Mouse (Mus musculus) MEL (cell line): ENCODE measurements around the gene Me3. TPM values are rescaled to one million over a fixed set of nuclear protein-coding genes. Genes with fewer than 3 reads are reported as not detected.

Source experiments
- DNase-seq: peaks from one replicate; pipeline ENCODE4 v3.0.0; 2011; ENCODE audit warnings: low read depth, low spot score
- H3K27ac ChIP-seq: 2 replicates; pipeline ENCODE4 v1.5.1; 2012; ENCODE audit warnings: low read depth, mild to moderate bottlenecking, control low read depth, low read length, moderate library complexity; ENCODE audit not compliant: control insufficient read depth
- H3K27me3 ChIP-seq, 2 experiments: fragments of 150-350 bp in 1 of 2; sonication (generic) in 1 of 2; 2 replicates each; pipeline ENCODE4 v1.6.1; 2012; ENCODE audit warnings: low read length in 2 of 2, mild to moderate bottlenecking in 2 of 2, improper control_type of control experiment in 1 of 2, moderate library complexity in 1 of 2; ENCODE audit not compliant: insufficient read depth in 2 of 2, control insufficient read depth in 1 of 2
- H3K36me3 ChIP-seq, 2 experiments: 2 replicates each; pipeline ENCODE4 v1.6.1; 2012 to 2014; ENCODE audit warnings: low read length in 2 of 2, improper control_type of control experiment in 1 of 2, inconsistent platforms in 1 of 2, mild to moderate bottlenecking in 1 of 2; ENCODE audit not compliant: insufficient read depth in 2 of 2, control insufficient read depth in 1 of 2
- H3K4me1 ChIP-seq, 2 experiments: fragments of 150-350 bp in 1 of 2; sonication (generic) in 1 of 2; 2 replicates each; pipeline ENCODE4 v1.6.1; 2012; ENCODE audit warnings: low read length in 2 of 2, improper control_type of control experiment in 1 of 2, mild to moderate bottlenecking in 1 of 2; ENCODE audit not compliant: insufficient read depth in 2 of 2, control insufficient read depth in 1 of 2
- H3K4me3 ChIP-seq, 2 experiments: fragments of 150-350 bp in 1 of 2; sonication (generic) in 1 of 2; 2 replicates each; pipeline ENCODE4 v1.5.1; 2012; ENCODE audit warnings: low read depth in 2 of 2, low read length in 2 of 2, mild to moderate bottlenecking in 2 of 2, moderate library complexity in 2 of 2, control low read depth in 1 of 2, improper control_type of control experiment in 1 of 2; ENCODE audit not compliant: control insufficient read depth in 1 of 2, insufficient read depth in 1 of 2
- H3K79me2 ChIP-seq: 2 replicates; pipeline ENCODE4 v1.6.1; 2012; ENCODE audit warnings: mild to moderate bottlenecking, low read length, moderate library complexity; ENCODE audit not compliant: control insufficient read depth, poor library complexity, insufficient read depth
- H3K9ac ChIP-seq: 2 replicates; pipeline ENCODE4 v1.6.1; 2012; ENCODE audit warnings: low read depth, mild to moderate bottlenecking, control low read depth, low read length, moderate library complexity; ENCODE audit not compliant: control insufficient read depth, poor library complexity, severe bottlenecking
- H3K9me3 ChIP-seq: fragments of 150-350 bp; sonication (generic); replicated peaks from 2 replicates; pipeline ENCODE4 v1.6.1; 2012; ENCODE audit warnings: mild to moderate bottlenecking, low read length, improper control_type of control experiment, moderate library complexity; ENCODE audit not compliant: insufficient read depth
- CTCF ChIP-seq, 3 experiments: IDR thresholded peaks in 2 of 3; conservative IDR thresholded peaks in 1 of 3; 2 replicates each; pipeline ENCODE4 v1.5.1; 2011 to 2012; ENCODE audit warnings: low read length in 3 of 3, low read depth in 2 of 3, mild to moderate bottlenecking in 2 of 3, improper control_type of control experiment in 1 of 3, inconsistent platforms in 1 of 3, mixed read lengths in 1 of 3, moderate library complexity in 1 of 3; ENCODE audit not compliant: control insufficient read depth in 1 of 3, insufficient read depth in 1 of 3, poor library complexity in 1 of 3, severe bottlenecking in 1 of 3
- E2F4 ChIP-seq: IDR thresholded peaks from 2 replicates; pipeline ENCODE4 v1.6.1; 2011; ENCODE audit warnings: low read depth, low read length, improper control_type of control experiment, borderline replicate concordance
- ETS1 ChIP-seq: IDR thresholded peaks from 2 replicates; pipeline ENCODE4 v1.6.1; 2012; ENCODE audit warnings: low read depth, mild to moderate bottlenecking, inconsistent platforms, low read length, improper control_type of control experiment, moderate library complexity
- GABPA ChIP-seq: IDR thresholded peaks from 2 replicates; pipeline ENCODE4 v1.6.1; 2012; ENCODE audit warnings: low read depth, mild to moderate bottlenecking, inconsistent platforms, low read length, improper control_type of control experiment, moderate library complexity
- GATA1 ChIP-seq: IDR thresholded peaks from 2 replicates; pipeline ENCODE4 v1.6.1; 2011; ENCODE audit warnings: low read depth, low read length, improper control_type of control experiment
- HCFC1 ChIP-seq: IDR thresholded peaks from 2 replicates; pipeline ENCODE4 v1.6.1; 2012; ENCODE audit warnings: low read depth, mild to moderate bottlenecking, inconsistent platforms, low read length, improper control_type of control experiment, moderate library complexity
- JUND ChIP-seq: IDR thresholded peaks from 2 replicates; pipeline ENCODE4 v1.6.1; 2011; ENCODE audit warnings: low read depth, mild to moderate bottlenecking, improper control_type of control experiment, low read length
- MAFK ChIP-seq: IDR thresholded peaks from 2 replicates; pipeline ENCODE4 v1.6.1; 2011; ENCODE audit warnings: low read depth, mild to moderate bottlenecking, low read length, improper control_type of control experiment, borderline replicate concordance
- MAZ ChIP-seq: IDR thresholded peaks from 2 replicates; pipeline ENCODE4 v1.6.1; 2012; ENCODE audit warnings: low read depth, mild to moderate bottlenecking, inconsistent platforms, low read length, improper control_type of control experiment
- MEF2A ChIP-seq: IDR thresholded peaks from 2 replicates; pipeline ENCODE4 v1.6.1; 2014; ENCODE audit warnings: low read depth, mild to moderate bottlenecking, inconsistent platforms, low read length, improper control_type of control experiment; ENCODE audit not compliant: poor library complexity, insufficient replicate concordance, severe bottlenecking; ENCODE audit errors: extremely low read depth
- RAD21 ChIP-seq: IDR thresholded peaks from 2 replicates; pipeline ENCODE4 v1.6.1; 2011; ENCODE audit warnings: mild to moderate bottlenecking, low read depth, low read length, improper control_type of control experiment
- RCOR1 ChIP-seq: IDR thresholded peaks from 2 replicates; pipeline ENCODE4 v1.6.1; 2012; ENCODE audit warnings: low read depth, mild to moderate bottlenecking, inconsistent platforms, low read length, improper control_type of control experiment
- SIN3A ChIP-seq: IDR thresholded peaks from 2 replicates; pipeline ENCODE4 v1.6.1; 2012; ENCODE audit warnings: low read length, improper control_type of control experiment, inconsistent platforms
- SMC3 ChIP-seq: IDR thresholded peaks from 2 replicates; pipeline ENCODE4 v1.6.1; 2011; ENCODE audit warnings: low read depth, low read length, improper control_type of control experiment
- TBP ChIP-seq: IDR thresholded peaks from 2 replicates; pipeline ENCODE4 v1.8.0; 2011; ENCODE audit warnings: low read depth, low read length, improper control_type of control experiment
- UBTF ChIP-seq: IDR thresholded peaks from 2 replicates; pipeline ENCODE4 v1.6.1; 2012; ENCODE audit warnings: low read depth, mild to moderate bottlenecking, inconsistent platforms, low read length, improper control_type of control experiment, moderate library complexity, borderline replicate concordance; ENCODE audit not compliant: insufficient read depth
- USF1 ChIP-seq: IDR thresholded peaks from 2 replicates; pipeline ENCODE4 v1.6.1; 2014; ENCODE audit warnings: low read depth, mild to moderate bottlenecking, inconsistent platforms, low read length, improper control_type of control experiment, moderate library complexity
- USF2 ChIP-seq, 2 experiments: IDR thresholded peaks; 2 replicates each; pipeline ENCODE4 v1.6.1; 2011 to 2012; ENCODE audit warnings: improper control_type of control experiment in 2 of 2, low read length in 2 of 2, borderline replicate concordance in 1 of 2, inconsistent platforms in 1 of 2, low read depth in 1 of 2, mild to moderate bottlenecking in 1 of 2; ENCODE audit not compliant: insufficient read depth in 1 of 2
- ZMIZ1 ChIP-seq: IDR thresholded peaks from 2 replicates; pipeline ENCODE4 v1.6.1; 2012; ENCODE audit warnings: low read depth, mild to moderate bottlenecking, inconsistent platforms, low read length, improper control_type of control experiment, moderate library complexity
- polyA plus RNA-seq, 2 experiments: library from polyadenylated mRNA; stranded (reverse) in 1 of 2; unstranded in 1 of 2; fragments of >175 nt in 1 of 2; fragments of >200 nt in 1 of 2; gene quantifications; 2 replicates each; pipeline versions ENCODE4 v1.2.1 to v1.2.4; 2012; ENCODE audit warnings: low replicate concordance in 2 of 2, low read depth in 1 of 2; ENCODE audit not compliant: insufficient read length in 2 of 2, insufficient read depth in 1 of 2, missing spikeins in 1 of 2
- total RNA-seq: library from RNA; depleted of rRNA; stranded (reverse); fragments of 300-350 nt; gene quantifications from 2 replicates; pipeline ENCODE4 v1.2.3, GENCODE M21; 2012

The Me3 gene
- total and polyA plus RNA-seq, 3 experiments: 0.35 TPM; not detected in 2

- Histone ChIP-seq H3K9me3 (no peaks in the 10 kb centered on the region), H3K36me3 (no peaks in the 10 kb centered on the region), H3K4me3 (no peak overlapping the region), H3K9ac (no peak overlapping the region), H3K27me3 (no peaks in the 10 kb centered on the region; a peak in 1 of 4 replicates), H3K4me1 (no peaks in the 10 kb centered on the region), H3K79me2 (no peaks in the 10 kb centered on the region), H3K27ac (no peak overlapping the region)
- peak; percentile 16 for DNase-seq
- TF ChIP-seq ETS1 (no peak), TBP (no peak), MAZ (no peak), CTCF (IDR thresholded peaks at IDR 0.05 in 2 of 3, conservative IDR thresholded peaks at IDR 0.05 in 1 of 3; ENCODE audit: control insufficient read depth in 1 of 3, insufficient read depth in 1 of 3, low read depth in 2 of 3, low read length in 3 of 3, poor library complexity in 1 of 3, severe bottlenecking in 1 of 3) (no peak), HCFC1 (no peak)
Measured at GRCm38 (mm10) chr7:89867221-89867620, 235.0 kb downstream of the Me3 start.

- Histone ChIP-seq H3K9ac (no peak overlapping the region), H3K4me1 (no peaks in the 10 kb centered on the region), H3K27ac (no peak overlapping the region), H3K9me3 (no peaks in the 10 kb centered on the region), H3K27me3 (no peaks in the 10 kb centered on the region; a peak in 2 of 4 replicates), H3K36me3 (no peaks in the 10 kb centered on the region), H3K4me3 (no peak overlapping the region), H3K79me2 (no peaks in the 10 kb centered on the region)
- no peak for DNase-seq
- TF ChIP-seq MEF2A (no peak), USF2 (IDR thresholded peaks at IDR 0.05; ENCODE audit: borderline replicate concordance in 1 of 2, insufficient read depth in 1 of 2, low read depth in 1 of 2, low read length in 2 of 2) (no peak), GATA1 (no peak), RCOR1 (no peak), JUND (no peak), USF1 (no peak), UBTF (no peak), ZMIZ1 (no peak), E2F4 (no peak), HCFC1 (no peak), GABPA (no peak), SIN3A (no peak), MAFK (no peak), RAD21 (no peak), SMC3 (no peak)
Measured at GRCm38 (mm10) chr7:89879686-89880085, 247.5 kb downstream of the Me3 start.
